Mouse (Mus musculus): ENCODE measurements at regions not wholly inside any gene's neighbourhood (a gene's known extent, or its start where the extent isn't known, plus 50 kb on each side); places are given as distances from the start of the nearest gene placed in this dataset.

GRCm38 (mm10) chr4:127862875-127863274 lies 107.9 kb downstream of the CK137956 start:
- intact Hi-C loops (cut with DNase I; ENCODE audit: low total_unique reads): no loop called here
- no peak for DNase-seq

GRCm38 (mm10) chr4:127861319-127862117 lies 109.2 kb downstream of the CK137956 start:
- no peak for DNase-seq
- intact Hi-C loops (cut with DNase I; ENCODE audit: low total_unique reads): no loop called here

- DNase-seq: no peak
- intact Hi-C loops (cut with DNase I; ENCODE audit: low total_unique reads): no loop called here
Observed at GRCm38 (mm10) chr4:127860271-127860670, 110.5 kb downstream of the CK137956 start.

- intact Hi-C loops (cut with DNase I; ENCODE audit: low total_unique reads): no loop called here
- no peak for DNase-seq
Observed at GRCm38 (mm10) chr4:127859505-127859904, 111.2 kb downstream of the CK137956 start.

- intact Hi-C loops (cut with DNase I; ENCODE audit: low total_unique reads): no loop called here
- DNase-seq: no peak
Observed at GRCm38 (mm10) chr4:127858566-127858965, 112.2 kb downstream of the CK137956 start.

GRCm38 (mm10) chr4:127855836-127856235 lies 114.9 kb downstream of the CK137956 start:
- no peak for DNase-seq
- intact Hi-C loops (cut with DNase I; ENCODE audit: low total_unique reads): no loop called here

GRCm38 (mm10) chr4:127854776-127855409 lies 115.9 kb downstream of the CK137956 start:
- no peak for DNase-seq
- intact Hi-C loops (cut with DNase I; ENCODE audit: low total_unique reads): no loop called here

GRCm38 (mm10) chr4:127849306-127849705 lies 121.4 kb downstream of the CK137956 start:
- intact Hi-C loops (cut with DNase I; ENCODE audit: low total_unique reads): no loop called here
- DNase-seq: no peak

GRCm38 (mm10) chr4:127846321-127846720 lies 124.4 kb downstream of the CK137956 start:
- intact Hi-C loops (cut with DNase I; ENCODE audit: low total_unique reads): no loop called here
- DNase-seq: no peak

GRCm38 (mm10) chr4:127843421-127843820 lies 127.3 kb downstream of the CK137956 start:
- DNase-seq: no peak
- intact Hi-C loops (cut with DNase I; ENCODE audit: low total_unique reads): no loop called here

GRCm38 (mm10) chr4:127833668-127834067 lies 137.1 kb downstream of the CK137956 start:
- DNase-seq: no peak
- intact Hi-C loops (cut with DNase I; ENCODE audit: low total_unique reads): no loop called here

- DNase-seq: no peak
- intact Hi-C loops (cut with DNase I; ENCODE audit: low total_unique reads): no loop called here
Observed at GRCm38 (mm10) chr4:127826988-127827387, 143.8 kb downstream of the CK137956 start.

- intact Hi-C loops (cut with DNase I; ENCODE audit: low total_unique reads): no loop called here
- DNase-seq: no peak
Observed at GRCm38 (mm10) chr4:127819501-127819900, 151.2 kb downstream of the CK137956 start.

- intact Hi-C loops (cut with DNase I; ENCODE audit: low total_unique reads): no loop called here
- no peak for DNase-seq
Observed at GRCm38 (mm10) chr4:127819009-127819408, 151.7 kb downstream of the CK137956 start.

- DNase-seq: no peak
- intact Hi-C loops (cut with DNase I; ENCODE audit: low total_unique reads): no loop called here
Observed at GRCm38 (mm10) chr4:127814631-127815030, 156.1 kb downstream of the CK137956 start.

- DNase-seq: no peak
- intact Hi-C loops (cut with DNase I; ENCODE audit: low total_unique reads): no loop called here
Observed at GRCm38 (mm10) chr4:127812047-127812545, 158.7 kb downstream of the CK137956 start.

- no peak for DNase-seq
- intact Hi-C loops (cut with DNase I; ENCODE audit: low total_unique reads): no loop called here
Observed at GRCm38 (mm10) chr4:127810899-127811510, 159.7 kb downstream of the CK137956 start.

- intact Hi-C loops (cut with DNase I; ENCODE audit: low total_unique reads): no loop called here
Observed at GRCm38 (mm10) chr4:127809006-127809405, 161.7 kb downstream of the CK137956 start.

GRCm38 (mm10) chr4:127789206-127789605 lies 181.5 kb downstream of the CK137956 start:
- intact Hi-C loops (cut with DNase I; ENCODE audit: low total_unique reads): no loop called here
- DNase-seq: no peak

More at GRCm38 (mm10) chr4:127809006-127809405, 161.7 kb downstream of the CK137956 start:
- no peak for DNase-seq

GRCm38 (mm10) chr4:127785786-127786185 lies 185.0 kb downstream of the CK137956 start:
- intact Hi-C loops (cut with DNase I; ENCODE audit: low total_unique reads): no loop called here
- DNase-seq: no peak
